Mouse (Mus musculus): ENCODE data around the gene Gm10234.

The Gm10234 gene

GRCm38 (mm10) chr6:95321812-95322211 is at the start of gene Gm10234:
Gene Gm10234, plus strand, starts transcription at chr6:95322112.
- DNase-seq (ENCODE audit: extremely low spot score) = no peak

DNA sequence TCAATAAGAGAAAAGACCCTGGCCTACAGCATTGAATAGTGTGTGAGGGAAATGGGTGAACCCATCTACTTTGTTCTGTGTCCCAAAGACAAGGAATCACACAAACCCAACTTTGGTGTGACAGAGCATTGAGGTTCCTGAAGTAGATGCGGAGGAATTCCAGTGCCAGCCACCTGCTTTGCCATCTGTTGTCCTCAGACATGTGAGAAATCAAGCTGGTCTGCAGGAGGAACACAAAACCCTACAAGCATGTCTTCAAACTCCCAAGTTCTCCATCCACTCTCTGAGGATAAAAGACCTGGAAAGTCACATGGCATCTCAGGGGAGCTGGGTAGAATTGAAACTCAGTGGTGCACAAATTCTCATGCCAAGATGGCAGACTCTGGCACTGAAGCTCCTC is 44.3 kb upstream of the Gm10234 start:
- DNase-seq (ENCODE audit: extremely low spot score) = no peak

- DNase-seq (ENCODE audit: extremely low spot score) = no peak
Measured at GRCm38 (mm10) chr6:95296025-95296424, 25.9 kb upstream of the Gm10234 start.

DNA sequence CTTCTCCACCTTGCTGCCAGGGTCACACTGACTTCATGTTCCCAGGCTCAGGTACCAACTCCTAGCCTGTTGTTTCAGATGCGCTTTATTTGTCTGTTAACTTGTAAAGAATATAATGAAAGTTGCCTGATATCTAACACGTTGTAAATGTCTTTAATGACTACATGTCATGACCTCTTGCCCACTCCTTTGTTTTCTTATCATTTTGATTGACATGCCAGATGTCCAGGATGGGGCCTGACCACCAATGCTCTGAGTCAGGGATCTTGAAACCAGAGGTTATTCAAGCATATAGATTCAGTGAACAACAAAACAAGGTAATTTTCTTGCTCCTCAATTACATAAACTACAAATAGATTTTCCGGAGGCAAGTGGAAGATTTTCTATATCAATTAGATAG is 23.5 kb upstream of the Gm10234 start:
- peak; percentile 4 for DNase-seq (ENCODE audit: extremely low spot score)

DNA sequence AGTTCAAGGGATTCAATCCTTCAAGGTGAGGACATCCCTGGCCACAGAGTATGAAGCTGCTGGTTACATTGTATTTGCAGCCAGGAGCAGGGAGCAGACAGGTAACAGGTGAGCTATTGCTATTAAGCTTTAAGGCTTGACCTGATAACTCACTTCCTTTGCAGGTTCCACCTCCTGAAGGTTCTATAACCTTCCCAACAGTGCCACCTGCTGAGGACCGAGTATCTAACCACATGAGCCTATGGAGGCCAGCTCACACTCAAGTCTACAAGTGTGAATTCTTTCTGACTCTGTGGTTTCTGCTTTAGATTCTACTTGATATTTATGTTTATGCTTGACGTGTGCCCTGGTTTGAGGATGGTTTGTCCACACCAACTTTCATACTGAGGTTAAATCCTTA is 21.3 kb upstream of the Gm10234 start:
- DNase-seq (ENCODE audit: extremely low spot score) = no peak

- DNase-seq (ENCODE audit: extremely low spot score) = no peak
Measured at GRCm38 (mm10) chr6:95331191-95331590, 9.3 kb downstream of the Gm10234 start.

DNA sequence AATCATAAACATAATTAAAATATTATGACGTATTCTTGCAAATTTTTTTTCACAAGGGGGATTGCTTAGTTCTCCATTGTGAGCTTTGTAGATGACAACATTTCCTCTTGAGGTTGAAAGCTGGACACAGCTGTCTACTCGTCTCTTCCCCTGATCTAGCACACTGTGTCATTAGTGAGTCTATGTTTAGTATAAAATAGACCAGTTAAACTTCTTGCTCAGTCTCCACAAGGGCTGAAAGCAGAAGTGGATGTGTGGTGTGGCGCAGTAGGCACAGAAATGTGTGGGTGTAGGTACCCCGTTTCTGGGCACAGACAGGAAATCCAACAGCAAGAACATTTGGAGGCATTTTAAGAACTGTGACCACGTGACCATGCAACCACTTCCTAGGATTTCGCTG is 12.9 kb downstream of the Gm10234 start:
- no peak for DNase-seq (ENCODE audit: extremely low spot score)

DNA sequence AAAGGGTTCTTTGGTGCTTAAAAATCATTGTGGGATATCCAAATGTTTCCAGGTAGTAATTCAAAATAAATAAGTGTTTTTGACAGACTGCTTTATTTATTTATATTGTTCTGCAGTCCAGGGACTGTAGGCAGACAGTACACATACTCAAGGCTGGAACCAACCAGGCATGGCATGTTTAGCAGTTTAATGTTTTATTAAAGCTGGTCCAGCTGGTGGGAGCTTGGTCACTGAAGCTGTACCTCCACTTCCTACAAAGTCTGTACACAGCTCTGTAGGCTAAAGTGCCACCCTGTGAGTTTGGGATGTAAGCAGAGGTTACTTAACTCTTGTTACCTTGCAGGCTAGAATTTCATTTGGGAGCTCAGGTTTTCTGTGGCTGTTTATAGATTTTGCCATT is 27.5 kb downstream of the Gm10234 start:
- no peak for DNase-seq (ENCODE audit: extremely low spot score)

- no peak for DNase-seq (ENCODE audit: extremely low spot score)
Measured at GRCm38 (mm10) chr6:95353043-95353442, 31.1 kb downstream of the Gm10234 start.

- no peak for DNase-seq (ENCODE audit: extremely low spot score)
Measured at GRCm38 (mm10) chr6:95353886-95354285, 32.0 kb downstream of the Gm10234 start.

- DNase-seq (ENCODE audit: extremely low spot score) = no peak
Measured at GRCm38 (mm10) chr6:95360084-95360483, 38.2 kb downstream of the Gm10234 start.

DNA sequence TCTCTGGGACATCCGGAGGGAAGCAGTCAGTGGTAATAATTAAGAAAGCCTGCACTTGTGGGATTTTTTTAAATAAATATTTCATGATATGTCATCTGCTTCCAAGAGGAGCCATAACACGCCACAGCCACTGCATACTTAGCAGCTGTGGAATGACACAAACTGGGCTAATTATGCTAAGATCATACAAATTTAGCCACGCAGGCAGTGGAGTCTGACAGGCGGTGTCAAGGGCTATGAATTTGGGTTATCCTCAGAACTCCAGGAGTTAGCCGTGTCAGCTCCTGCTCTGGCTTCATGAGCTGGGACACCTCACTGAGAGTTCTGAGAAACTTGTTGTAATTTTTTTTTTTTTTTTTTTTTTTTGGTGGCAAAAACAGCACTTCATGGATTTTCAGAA is 40.8 kb downstream of the Gm10234 start:
- no peak for DNase-seq (ENCODE audit: extremely low spot score)

- DNase-seq (ENCODE audit: extremely low spot score) = no peak
Measured at GRCm38 (mm10) chr6:95371811-95372210, 49.9 kb downstream of the Gm10234 start.
